Mouse (Mus musculus) heart, embryonic 14.5 days (tissue): ENCODE data around the gene Pnkp. TPM values are rescaled to one million over a fixed set of nuclear protein-coding genes. Genes with fewer than 3 reads are reported as not detected.
A peak's percentile ranks its signal among the peaks of the same experiment; 100 is the strongest.

ENCODE experiments used
- ATAC-seq: fragments of 200-750 bp; cut with Nextera tagmentation; 2 replicates; pipeline ENCODE4 v1.8.0; 2017; ENCODE audit warnings: low read depth, moderate TSS enrichment; ENCODE audit not compliant: insufficient number of reproducible peaks, insufficient read depth, low FRiP score
- H3K27ac ChIP-seq, 2 experiments: fragments of 200-500 bp in 1 of 2; fragments of 300-500 bp in 1 of 2; sonication (generic) in 1 of 2; replicated peaks in 1 of 2; 2 replicates each; pipeline ENCODE4 v1.5.1; 2012 to 2014; ENCODE audit warnings: low read depth in 2 of 2, low read length in 2 of 2, control low read depth in 1 of 2, mild to moderate bottlenecking in 1 of 2, mixed read lengths in 1 of 2; ENCODE audit not compliant: control insufficient read depth in 1 of 2, insufficient read depth in 1 of 2
- H3K27me3 ChIP-seq: fragments of 300-500 bp; sonication (generic); 2 replicates; pipeline ENCODE4 v1.6.1; 2014; ENCODE audit warnings: mild to moderate bottlenecking, low read length, control low read depth; ENCODE audit not compliant: control insufficient read depth, insufficient read depth
- H3K36me3 ChIP-seq: fragments of 300-500 bp; sonication (generic); 2 replicates; pipeline ENCODE4 v1.6.1; 2014; ENCODE audit warnings: mild to moderate bottlenecking, control low read depth, low read length, mixed read lengths; ENCODE audit not compliant: control insufficient read depth, insufficient read depth
- H3K4me1 ChIP-seq, 2 experiments: fragments of 200-500 bp in 1 of 2; fragments of 300-500 bp in 1 of 2; sonication (generic) in 1 of 2; 2 replicates each; pipeline ENCODE4 v1.6.1; 2012 to 2014; ENCODE audit warnings: low read length in 2 of 2, control low read depth in 1 of 2, mixed read lengths in 1 of 2; ENCODE audit not compliant: control insufficient read depth in 2 of 2, insufficient read depth in 2 of 2
- H3K4me2 ChIP-seq: fragments of 300-500 bp; sonication (generic); 2 replicates; pipeline ENCODE4 v1.6.1; 2014; ENCODE audit warnings: mild to moderate bottlenecking, low read length
- H3K4me3 ChIP-seq, 2 experiments: fragments of 200-500 bp in 1 of 2; fragments of 300-500 bp in 1 of 2; sonication (generic) in 1 of 2; 2 replicates each; pipeline ENCODE4 v1.5.1; 2012 to 2014; ENCODE audit warnings: low read length in 2 of 2, mild to moderate bottlenecking in 2 of 2, control low read depth in 1 of 2, low read depth in 1 of 2, moderate library complexity in 1 of 2; ENCODE audit not compliant: control insufficient read depth in 1 of 2, insufficient read depth in 1 of 2
- H3K9ac ChIP-seq: fragments of 300-500 bp; sonication (generic); 2 replicates; pipeline ENCODE4 v1.6.1; 2014; ENCODE audit warnings: mild to moderate bottlenecking, low read length
- H3K9me3 ChIP-seq: fragments of 300-500 bp; sonication (generic); 2 replicates; pipeline ENCODE4 v1.6.1; 2016; ENCODE audit warnings: low read length, control low read depth; ENCODE audit not compliant: control insufficient read depth
- WGBS: fragments of 180-500 bp; shearing (Covaris S2); extraction: QIAGEN DNeasy Blood & Tissue Kit; methylation state at CpG from one replicate; pipeline ENCODE4 v1.1.7; 2014; 5-methylcytosine and 5-hydroxymethylcytosine counted together
- polyA plus RNA-seq: library from polyadenylated mRNA; unstranded; fragments of >200 nt; fragmentation: Nextera tagmentation; extraction: Ambion mirVana; gene quantifications from 2 replicates; pipeline ENCODE4 v1.2.1, GENCODE M21; 2014

Pnkp gene
- polyA plus RNA-seq, 1 experiment from 2014 or later = 22.7 TPM

- Histone ChIP-seq H3K27me3 (peaks cover 13% of the 10 kb centered on the region), H3K9ac (peak overlapping the region; percentile 60), H3K4me1 (peaks cover 12% of the 10 kb centered on the region in 2 experiments), H3K9me3 (no peaks in the 10 kb centered on the region), H3K27ac (no peak overlapping the region), H3K4me3 (peak overlapping the region; percentile 28 to 35), H3K4me2 (peak overlapping the region; percentile 70), H3K36me3 (peaks cover 44% of the 10 kb centered on the region)
- 2% methylated on average over 58 of the region's 58 CpGs for WGBS
- ATAC-seq = peak; percentile 12; the same call in 1 of the 2 replicates
Measured at GRCm38 (mm10) chr7:44839491-44840191, 17.3 kb upstream of the Pnkp start.

- H3K9ac ChIP-seq = no peak overlapping the region
Measured at GRCm38 (mm10) chr7:44840426-44840825, 16.5 kb upstream of the Pnkp start.

GRCm38 (mm10) chr7:44841825-44842463 is 15.0 kb upstream of the Pnkp start:
- peaks cover 13% of the 10 kb centered on the region for H3K27me3 ChIP-seq
- H3K4me3 ChIP-seq = no peak overlapping the region
- H3K9ac ChIP-seq = no peak overlapping the region
- no peak overlapping the region for H3K27ac ChIP-seq
- peaks cover 11 to 12% of the 10 kb centered on the region in 2 experiments for H3K4me1 ChIP-seq
- no peak overlapping the region for H3K4me2 ChIP-seq
- WGBS = 90% methylated on average over 8 of the region's 8 CpGs
- ATAC-seq = no peak
- H3K36me3 ChIP-seq = peaks cover 67% of the 10 kb centered on the region
- H3K9me3 ChIP-seq = no peaks in the 10 kb centered on the region

More at GRCm38 (mm10) chr7:44840426-44840825, 16.5 kb upstream of the Pnkp start:
- H3K27ac ChIP-seq = no peak overlapping the region
- no peak for ATAC-seq
- H3K4me3 ChIP-seq = no peak overlapping the region
- 52% methylated on average over 14 of the region's 14 CpGs for WGBS
- H3K4me1 ChIP-seq = peaks cover 12% of the 10 kb centered on the region in 2 experiments
- H3K9me3 ChIP-seq = no peaks in the 10 kb centered on the region
- H3K4me2 ChIP-seq = peak overlapping the region; percentile 70; the same call in 1 of the 2 replicates
- peaks cover 52% of the 10 kb centered on the region for H3K36me3 ChIP-seq
- H3K27me3 ChIP-seq = peaks cover 13% of the 10 kb centered on the region

GRCm38 (mm10) chr7:44845006-44845405 is 11.9 kb upstream of the Pnkp start:
- Histone ChIP-seq H3K36me3 (peaks cover 71% of the 10 kb centered on the region), H3K4me1 (peaks cover 11% of the 10 kb centered on the region in 2 experiments), H3K27ac (no peak overlapping the region), H3K9ac (no peak overlapping the region), H3K4me3 (no peak overlapping the region), H3K9me3 (no peaks in the 10 kb centered on the region), H3K4me2 (no peak overlapping the region), H3K27me3 (peaks cover 9% of the 10 kb centered on the region)
- ATAC-seq = no peak
- 94% methylated on average over 10 of the region's 10 CpGs for whole genome bisulfite sequencing

GRCm38 (mm10) chr7:44846804-44847203 is 10.1 kb upstream of the Pnkp start:
- H3K36me3 ChIP-seq = peaks cover 61% of the 10 kb centered on the region
- ATAC-seq = no peak
- H3K9ac ChIP-seq = no peak overlapping the region
- no peaks in the 10 kb centered on the region for H3K27me3 ChIP-seq
- WGBS = 93% methylated on average over 7 of the region's 7 CpGs
- H3K4me2 ChIP-seq = no peak overlapping the region
- no peaks in the 10 kb centered on the region for H3K9me3 ChIP-seq
- H3K4me3 ChIP-seq = no peak overlapping the region
- H3K4me1 ChIP-seq = peaks cover 15 to 20% of the 10 kb centered on the region in 2 experiments
- H3K27ac ChIP-seq = no peak overlapping the region

GRCm38 (mm10) chr7:44847772-44848171 is 9.2 kb upstream of the Pnkp start:
- Histone ChIP-seq H3K36me3 (peaks cover 57% of the 10 kb centered on the region), H3K4me1 (peaks cover 15 to 20% of the 10 kb centered on the region in 2 experiments), H3K9ac (peak overlapping the region; percentile 73), H3K27ac (no peak overlapping the region), H3K27me3 (no peaks in the 10 kb centered on the region), H3K4me2 (peak overlapping the region; percentile 86), H3K9me3 (no peaks in the 10 kb centered on the region), H3K4me3 (peak overlapping the region; percentile 70 to 76)
- WGBS = 78% methylated on average over 5 of the region's 5 CpGs
- no peak for ATAC-seq

- H3K36me3 ChIP-seq = peaks cover 57% of the 10 kb centered on the region
- under 1% methylated on average over 54 of the region's 54 CpGs for WGBS
Measured at GRCm38 (mm10) chr7:44848561-44849415, 8.2 kb upstream of the Pnkp start, which contains the start of the genes Akt1s1 and Tbc1d17. Gene Akt1s1, plus strand, starts transcription at chr7:44848991. Gene Tbc1d17, minus strand, starts transcription at chr7:44849079.

More at GRCm38 (mm10) chr7:44848561-44849415, 8.2 kb upstream of the Pnkp start, which contains the start of the genes Akt1s1 and Tbc1d17:
- H3K27me3 ChIP-seq = no peaks in the 10 kb centered on the region
- peaks cover 18 to 29% of the 10 kb centered on the region in 2 experiments for H3K4me1 ChIP-seq
- H3K9ac ChIP-seq = peak within 1 kb of the TSS; percentile 91
- H3K9me3 ChIP-seq = no peaks in the 10 kb centered on the region
- H3K27ac ChIP-seq = peak within 1 kb of the TSS; percentile 94 to 98
- peak within 1 kb of the TSS; percentile 86 for H3K4me2 ChIP-seq
- ATAC-seq = peak; percentile 86
- peak within 1 kb of the TSS; percentile 70 to 76 for H3K4me3 ChIP-seq
